Mouse (Mus musculus): ENCODE measurements around the gene Sult3a2. TPM values are rescaled to one million over a fixed set of nuclear protein-coding genes. Genes with fewer than 3 reads are reported as not detected.

Sult3a2 gene
- under 1 TPM; 0.22 to 0.33 TPM for polyA plus RNA-seq (2017; shearing (Covaris generic))

GRCm38 (mm10) chr10:33786604-33787003 is at the start of gene Sult3a2:
TSS of gene Sult3a2 (minus strand) at chr10:33786704.

Other genes with a start within 250 kb of the Sult3a2 start
- under 1 TPM; 0.21 to 0.53 TPM for gene Clvs2, start 161.9 kb downstream of the Sult3a2 start, polyA plus RNA-seq (2017; shearing (Covaris generic))
- gene Sult3a1, start 71.0 kb upstream of the Sult3a2 start, polyA plus RNA-seq (2017; shearing (Covaris generic)): not detected
- gene Rsph4a, start 118.4 kb upstream of the Sult3a2 start, polyA plus RNA-seq (2017; shearing (Covaris generic)): under 1 TPM; 0.36 to 0.37 TPM
- gene Zup1, start 164.6 kb upstream of the Sult3a2 start, polyA plus RNA-seq (2017; shearing (Covaris generic)): 10 to 100 TPM; 54.7 to 61.8 TPM
- 100 to 1,000 TPM; 120 to 137 TPM for gene Rwdd1, start 232.9 kb upstream of the Sult3a2 start, polyA plus RNA-seq (2017; shearing (Covaris generic))